Mouse (Mus musculus) bone marrow macrophage, adult 2 months (primary cell): ENCODE measurements around the gene Sec14l1.

ENCODE experiments used
- CTCF ChIP-seq: IDR thresholded peaks from 2 replicates; pipeline ENCODE4 v1.5.1; 2012; ENCODE audit warnings: low read depth, mild to moderate bottlenecking, low read length, moderate library complexity
- POLR2A ChIP-seq: IDR thresholded peaks from 2 replicates; pipeline ENCODE4 v1.6.1; 2012; ENCODE audit warnings: mild to moderate bottlenecking, low read depth, low read length, borderline replicate concordance

GRCm38 (mm10) chr11:117159946-117160307, 45.0 kb downstream of the Sec14l1 start:
- no peak for TF ChIP-seq CTCF
- no peak for TF ChIP-seq POLR2A
